ENCODE assay signal across 9 mouse cellular contexts in the genomic region with DNA sequence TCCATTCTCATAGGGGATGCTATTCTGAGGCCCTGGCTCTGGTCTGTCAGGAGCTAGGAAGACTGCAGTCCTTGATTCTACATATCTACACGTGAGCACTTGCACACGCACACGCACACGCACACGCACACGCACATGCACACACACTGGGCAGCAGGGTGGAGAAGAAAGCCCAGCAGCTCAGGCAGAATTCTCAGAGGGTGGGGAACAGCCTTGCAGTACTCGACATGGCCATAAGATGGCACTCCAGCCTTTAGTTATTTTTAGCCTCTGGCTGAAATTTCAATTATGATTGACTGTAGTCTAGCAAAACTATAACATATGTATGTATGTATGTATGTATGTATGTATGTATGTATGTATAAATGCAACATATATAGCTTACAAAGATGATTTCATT. TPM values are rescaled to one million over a fixed set of nuclear protein-coding genes. Genes with fewer than 3 reads are reported as not detected.
DNase-seq lines count a peak whose midpoint lies in the region; ATAC-seq lines count a peak whose summit lies in the region.
"Had no signal": no experiment of that assay in that cellular context is flagged by ENCODE, and none has a peak within 500 bp of the region (broad histone marks: within the 10 kb centered on the region; RNA-seq: fewer than 3 reads in every experiment).

No protein-coding gene starts in this region.

- H3K4me2 ChIP-seq in forebrain, embryonic 15.5 days (replicated peaks), result no peak overlapping the region

- ATAC-seq in forebrain, embryonic 15.5 days (replicated peaks), result peak; percentile 49; the same call in 1 of the 2 replicates

- no peaks in the 10 kb centered on the region for H3K9me3 ChIP-seq in forebrain, embryonic 15.5 days

- H3K9ac ChIP-seq in forebrain, embryonic 15.5 days (replicated peaks), result no peak overlapping the region

- WGBS in forebrain, embryonic 15.5 days, result 10% methylated on average over 7 of the region's 7 CpGs

- H3K27me3 ChIP-seq in forebrain, embryonic 15.5 days, result no peaks in the 10 kb centered on the region

- H3K4me3 ChIP-seq in forebrain, embryonic 15.5 days, result no peak overlapping the region

- H3K27ac ChIP-seq in forebrain, embryonic 15.5 days (replicated peaks), result no peak overlapping the region

- H3K36me3 ChIP-seq in forebrain, embryonic 15.5 days, result no peaks in the 10 kb centered on the region

- DNase-seq in adrenal gland, postnatal 10 days, result peak; percentile 74
- DNase-seq in adrenal gland, postnatal 4 days (ENCODE audit: low spot score in 2 of 2), result no peak
- DNase-seq in urinary bladder, postnatal 25 days (ENCODE audit: low spot score), result peak; percentile 52
- no peak for DNase-seq in urinary bladder, postnatal 10 days (ENCODE audit: low spot score)
- peak; percentile 62 for DNase-seq in kidney, postnatal 14 days
- DNase-seq in lung, postnatal 10 days, result peak; percentile 67
- peak; percentile 60 for DNase-seq in right cerebral cortex, postnatal 14 days

- peaks cover 9% of the 10 kb centered on the region for H3K4me1 ChIP-seq in forebrain, embryonic 15.5 days

RNA-seq across cellular contexts. Expression of gene A730049H05Rik, which starts 31.5 kb away (rescaled TPM):
- total RNA-seq in adrenal gland, postnatal 10 days (2021), result 1 to 10 TPM in 1 of 2 experiments, under 1 TPM in 1; 0.45 to 1.1 TPM
- total RNA-seq in adrenal gland, postnatal 4 days (2021), result 1 to 10 TPM in 1 of 2 experiments, under 1 TPM in 1; 0.99 to 2.0 TPM
- 0.28 and 0.41 TPM in 2 replicates for polyA plus RNA-seq in forebrain, embryonic 15.5 days (2015; fragmentation: Nextera tagmentation; extraction: Ambion mirVana)
- total RNA-seq: hematopoietic stem cell, adult 5-6 weeks had no signal

Comparison
In these comparisons a context has a peak if more than half of its experiments do, and no peak if none do; other contexts are left out.
1. DNase-seq: peak in adrenal gland, postnatal 10 days (single experiment), urinary bladder, postnatal 25 days (single experiment), kidney, postnatal 14 days (single experiment), lung, postnatal 10 days (single experiment) and right cerebral cortex, postnatal 14 days (single experiment); none in adrenal gland, postnatal 4 days (0 of 2) and urinary bladder, postnatal 10 days (single experiment).